Mouse (Mus musculus): ENCODE data around the gene Sin3a.
A peak's percentile ranks its signal among the peaks of the same experiment; 100 is the strongest.

Gene Sin3a

DNA sequence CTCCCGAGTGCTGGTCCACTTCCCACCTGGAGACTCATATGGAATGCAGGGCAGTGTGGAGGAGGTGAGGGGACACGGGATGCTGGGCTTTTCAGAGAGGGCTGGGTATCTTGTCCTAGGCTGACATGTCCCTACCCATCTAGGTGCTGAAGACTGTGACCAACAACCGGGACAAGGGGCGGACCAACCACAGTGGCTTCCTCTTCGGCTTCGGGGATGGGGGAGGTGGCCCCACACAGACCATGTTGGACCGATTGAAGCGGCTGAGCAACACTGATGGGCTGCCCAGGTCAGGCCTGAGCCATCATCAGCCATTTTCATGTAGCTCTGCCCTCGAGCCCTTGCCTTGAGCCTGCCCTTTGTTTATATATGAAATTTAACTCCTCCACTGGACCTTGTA lies 65.9 kb downstream of the Sin3a start:
- DNase-seq: no peak

DNA sequence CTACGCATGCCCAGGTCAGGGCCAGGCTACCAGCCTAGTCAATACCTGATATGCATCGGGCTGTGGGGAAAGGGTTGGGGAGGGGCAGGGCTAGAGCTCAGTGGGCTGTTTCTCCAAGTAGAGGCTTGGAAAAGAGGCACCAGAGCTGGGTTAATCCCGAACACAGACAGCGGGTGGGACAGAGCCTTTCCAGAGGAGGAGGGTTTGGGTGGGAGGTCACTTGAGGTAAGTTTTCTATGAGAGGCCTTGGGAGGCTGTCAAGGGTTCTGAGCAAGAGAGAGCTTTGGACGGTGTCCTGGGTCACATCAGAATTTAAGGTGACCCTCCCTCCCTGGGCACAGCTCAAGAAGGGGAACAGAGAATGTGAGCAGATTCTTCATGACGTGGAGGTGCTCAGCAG lies 66.7 kb downstream of the Sin3a start:
- DNase-seq: no peak

DNA sequence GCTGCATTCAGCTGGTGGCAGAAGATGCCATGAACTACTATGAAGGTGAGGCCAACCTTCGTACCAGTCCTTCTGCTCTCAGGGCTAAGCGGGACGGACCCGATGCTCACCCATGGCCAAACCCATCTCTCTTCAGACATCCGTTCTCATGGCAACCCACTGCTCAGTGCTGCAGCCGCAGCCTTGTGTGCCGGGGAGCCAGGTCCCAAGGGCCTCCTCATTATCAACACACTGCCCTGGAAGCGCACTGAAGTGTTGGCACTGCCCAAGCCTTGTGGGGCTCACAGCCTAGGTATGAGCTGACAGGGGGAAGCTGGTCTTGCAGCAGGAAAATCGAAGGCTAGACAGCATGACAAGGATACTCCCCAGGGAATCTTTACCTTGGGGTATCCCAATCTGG lies 67.3 kb downstream of the Sin3a start:
- no peak for DNase-seq

DNA sequence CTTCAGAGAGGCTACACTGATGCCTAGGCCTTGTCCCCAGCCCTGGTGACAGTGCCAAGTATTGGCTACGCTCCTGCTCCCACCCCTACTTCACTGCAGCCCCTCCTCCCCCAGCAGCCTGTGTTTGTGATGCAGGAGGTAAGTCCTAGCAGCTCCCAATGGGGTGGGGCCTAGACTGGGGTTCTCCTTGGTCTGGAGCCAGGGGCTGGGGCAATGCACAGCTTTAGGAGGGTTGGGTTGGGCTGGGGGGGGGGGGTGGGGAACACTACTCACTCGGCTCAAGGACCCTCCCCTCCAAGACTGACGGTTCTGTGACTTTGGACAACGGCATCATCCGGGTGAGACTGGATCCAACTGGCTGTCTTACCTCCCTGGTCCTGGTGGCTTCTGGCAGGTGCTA lies 67.7 kb downstream of the Sin3a start:
- DNase-seq: no peak

DNA sequence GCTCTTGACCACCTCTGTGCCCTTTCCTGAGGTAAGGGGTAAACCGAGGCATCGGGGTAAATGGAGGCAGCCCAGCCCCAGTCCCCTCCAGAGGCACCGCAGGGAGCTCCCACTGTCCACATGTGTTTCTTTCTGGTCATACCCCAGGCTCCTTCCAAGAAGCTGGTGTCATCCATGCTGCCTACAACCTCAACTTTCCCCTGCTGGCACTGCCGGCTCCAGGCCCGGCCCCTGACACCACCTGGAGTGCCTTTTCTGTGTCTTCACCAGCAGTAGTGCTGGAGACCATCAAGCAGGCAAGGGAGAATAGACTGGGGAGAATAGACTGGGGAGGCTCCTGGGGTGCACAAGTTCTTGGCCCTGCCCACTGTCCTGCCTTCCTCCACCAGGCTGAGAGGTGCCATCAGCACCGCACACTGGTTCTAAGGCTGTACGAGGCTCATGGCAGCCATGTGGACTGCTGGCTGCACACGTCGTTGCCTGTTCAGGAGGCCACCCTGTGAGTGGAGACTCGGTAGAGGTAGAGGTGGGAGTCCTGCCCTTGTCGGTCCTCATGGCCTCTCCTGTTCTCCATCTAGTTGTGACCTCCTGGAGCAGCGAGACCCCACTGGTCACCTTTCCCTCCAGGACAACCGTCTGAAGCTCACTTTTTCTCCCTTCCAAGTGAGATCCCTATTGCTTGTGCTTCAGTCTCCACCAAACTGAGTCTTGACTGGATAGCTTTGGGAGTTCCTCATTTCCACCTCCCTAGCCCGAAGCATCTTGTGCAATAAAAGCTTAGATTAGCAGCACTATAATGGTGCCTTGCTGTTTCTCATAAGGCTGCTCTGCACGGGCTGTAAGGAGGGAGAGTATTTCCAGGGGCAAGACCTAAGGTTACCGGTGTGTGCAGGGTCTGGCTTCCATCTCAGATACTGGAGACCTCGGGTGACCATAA lies 69.8 kb downstream of the Sin3a start:
- no peak for DNase-seq

DNA sequence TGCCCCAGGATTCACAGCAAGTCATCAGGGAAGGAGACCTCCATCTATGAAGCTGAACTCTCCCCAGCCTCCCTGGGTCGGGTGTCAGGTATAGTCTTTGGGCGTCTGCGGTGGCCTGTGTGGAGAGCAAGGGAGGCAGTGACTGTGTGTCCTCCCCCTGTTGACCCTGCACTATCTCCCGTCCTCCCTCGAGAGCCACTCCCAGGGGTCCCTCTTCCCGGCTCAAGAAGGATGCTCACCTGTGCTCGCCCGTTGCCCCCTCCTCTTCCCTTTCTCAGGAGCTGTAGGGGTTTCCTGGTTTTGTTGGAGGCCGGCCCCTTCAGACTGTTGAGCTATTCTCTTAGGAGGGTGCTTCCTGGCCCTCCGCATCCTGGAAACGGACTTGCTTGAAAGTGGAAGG lies 71.4 kb downstream of the Sin3a start:
- no peak for DNase-seq

DNA sequence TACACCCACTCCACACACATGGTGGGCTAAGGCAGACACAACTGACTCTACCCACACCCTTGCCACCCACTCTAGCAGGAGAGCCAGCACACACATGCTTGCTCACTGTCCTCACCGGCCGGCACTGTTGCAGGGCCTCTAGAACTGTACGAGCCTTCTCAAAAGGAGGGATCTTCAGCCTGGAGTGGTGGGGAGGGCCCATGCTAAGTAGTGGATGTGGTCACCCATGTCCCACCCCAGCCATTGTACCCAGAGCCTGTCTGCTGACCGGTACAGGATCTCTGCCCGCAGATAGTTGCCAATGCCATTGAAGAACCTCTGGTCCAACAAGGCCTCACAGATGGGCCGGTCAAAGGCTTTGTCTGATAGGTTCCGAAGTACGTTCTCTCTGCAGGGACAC lies 73.0 kb downstream of the Sin3a start:
- no peak for DNase-seq

DNA sequence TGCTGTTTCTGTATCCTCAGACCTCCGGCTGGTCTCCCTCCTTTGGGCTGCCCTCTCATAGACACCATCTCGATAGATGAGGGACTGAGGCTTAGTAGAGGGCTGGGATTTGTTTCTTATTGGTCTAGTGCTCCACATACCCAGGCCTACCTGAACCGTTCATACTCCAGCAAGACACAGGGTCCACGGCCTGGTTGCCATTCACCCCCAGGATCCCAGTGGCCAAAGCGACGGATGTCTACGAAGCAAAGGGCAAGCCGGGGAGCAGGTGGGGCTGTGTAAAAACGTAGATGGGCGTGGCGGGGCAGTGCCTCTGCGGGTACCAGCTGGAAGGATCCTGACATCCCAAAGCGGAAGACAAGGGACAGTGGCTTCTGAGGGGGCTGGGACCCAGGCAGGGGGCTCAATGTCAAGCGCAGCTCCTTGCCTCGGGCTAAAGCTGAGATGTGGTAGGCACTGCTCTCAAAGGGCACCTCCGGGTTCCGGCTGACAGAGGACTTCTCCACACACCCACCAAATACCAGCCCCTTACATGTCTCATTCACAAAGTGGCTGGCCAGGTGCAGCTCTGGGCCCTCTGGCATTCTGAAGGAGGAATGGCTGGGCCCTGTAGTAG lies 74.7 kb downstream of the Sin3a start:
- no peak for DNase-seq

DNA sequence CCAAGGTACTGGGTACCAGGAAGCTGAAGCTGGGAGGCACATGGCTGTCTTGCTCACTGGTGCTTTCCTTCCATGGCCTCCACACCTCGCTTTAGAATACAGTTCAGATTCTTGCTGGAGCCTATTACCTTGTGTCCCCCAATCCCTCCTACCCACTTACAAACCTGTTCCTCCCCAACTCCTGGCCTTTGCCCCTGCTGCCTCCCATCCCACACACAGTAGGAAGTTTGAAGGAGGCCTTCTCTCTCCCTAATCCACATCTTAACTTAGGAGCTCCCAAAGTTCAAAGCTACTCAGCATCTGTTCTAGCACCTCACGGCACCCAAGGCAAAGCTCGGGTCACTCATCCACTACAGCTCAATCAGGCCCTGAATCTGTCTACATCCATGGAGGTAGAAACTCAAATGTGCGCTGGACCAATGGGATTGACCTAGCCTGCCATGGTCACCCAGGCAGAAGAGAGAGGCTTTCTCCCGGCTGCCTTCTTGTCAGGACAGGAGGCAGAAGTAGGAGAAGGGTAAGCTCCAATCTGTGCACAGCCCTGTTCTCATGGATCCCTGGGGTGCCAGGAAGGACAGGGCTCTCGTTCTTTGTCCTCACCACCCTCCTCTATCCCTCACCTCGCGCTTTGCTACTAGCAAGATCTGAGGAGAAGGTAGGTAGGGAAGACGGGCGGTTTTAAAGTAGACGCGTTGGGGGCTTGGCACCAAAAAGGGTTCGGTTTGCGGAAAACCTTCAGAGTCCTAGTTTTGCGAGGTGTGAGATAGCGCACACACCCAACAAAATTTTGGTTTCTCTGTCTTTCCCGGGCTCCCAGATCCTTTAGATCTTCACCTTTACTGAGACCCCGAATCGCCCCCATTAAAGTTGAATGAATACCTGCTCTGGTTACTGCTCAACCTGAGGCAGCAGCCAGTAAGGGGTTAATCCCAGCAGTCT lies 75.6 kb downstream of the Sin3a start:
- DNase-seq: no peak

DNA sequence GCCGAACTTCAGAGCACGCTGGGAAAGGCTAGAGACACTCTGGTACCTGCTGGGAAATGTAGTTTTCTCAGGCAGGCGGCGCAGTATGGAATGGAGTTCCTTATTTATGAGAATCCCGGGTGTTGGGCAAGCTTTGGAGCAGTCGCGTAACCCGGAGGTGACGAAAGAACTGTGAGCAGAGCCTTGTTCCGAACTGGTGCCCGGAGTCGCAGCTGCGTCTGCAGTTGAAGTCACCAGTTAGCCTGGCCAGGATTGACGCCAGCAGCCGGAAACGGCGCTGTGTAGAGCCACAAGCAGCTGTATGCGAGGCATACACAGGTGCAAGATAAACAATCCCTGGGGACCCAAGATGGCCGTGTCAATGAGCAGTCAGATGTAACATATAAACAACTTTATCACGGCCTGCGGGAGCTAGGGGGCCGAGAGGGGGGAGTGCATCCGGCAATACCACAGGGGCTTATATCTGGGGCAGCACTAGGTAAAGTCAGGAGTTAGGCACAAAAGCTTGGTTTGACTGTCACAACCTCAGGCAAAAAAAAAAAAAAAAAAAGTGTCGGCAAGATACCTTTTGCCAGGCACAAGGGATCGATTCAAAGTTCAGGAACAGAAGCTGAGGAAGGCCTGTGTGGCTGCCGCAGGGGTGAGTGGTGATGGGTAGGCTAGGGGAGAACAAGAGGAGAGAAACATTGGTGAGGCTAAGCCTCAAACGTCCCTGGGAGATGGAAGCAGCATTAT lies 76.5 kb downstream of the Sin3a start, which contains the start of gene Neil1:
Neil1 (minus strand) TSS at position 162 of the 735 bp plus-strand sequence.
- DNase-seq: peak; percentile 75 to 83

DNA sequence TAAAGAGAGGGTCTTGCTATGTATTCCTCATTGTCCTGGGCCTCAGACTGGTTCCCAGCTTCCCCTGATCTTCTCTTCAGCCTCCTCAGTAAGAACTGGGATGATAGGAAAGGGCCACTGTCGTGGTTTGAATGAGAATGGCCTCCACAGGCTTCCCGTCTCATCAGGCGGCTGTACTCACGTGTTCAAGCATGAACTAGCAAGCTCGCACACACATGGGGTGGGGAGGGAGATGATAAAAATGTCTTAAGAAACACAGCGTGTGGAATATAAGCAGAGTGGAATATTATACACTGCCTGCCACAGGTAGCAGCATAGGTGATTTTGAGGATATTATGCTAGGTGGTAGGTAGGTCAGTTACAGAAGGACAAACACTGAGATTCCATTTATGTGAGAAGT lies 77.2 kb downstream of the Sin3a start:
- no peak for DNase-seq

DNA sequence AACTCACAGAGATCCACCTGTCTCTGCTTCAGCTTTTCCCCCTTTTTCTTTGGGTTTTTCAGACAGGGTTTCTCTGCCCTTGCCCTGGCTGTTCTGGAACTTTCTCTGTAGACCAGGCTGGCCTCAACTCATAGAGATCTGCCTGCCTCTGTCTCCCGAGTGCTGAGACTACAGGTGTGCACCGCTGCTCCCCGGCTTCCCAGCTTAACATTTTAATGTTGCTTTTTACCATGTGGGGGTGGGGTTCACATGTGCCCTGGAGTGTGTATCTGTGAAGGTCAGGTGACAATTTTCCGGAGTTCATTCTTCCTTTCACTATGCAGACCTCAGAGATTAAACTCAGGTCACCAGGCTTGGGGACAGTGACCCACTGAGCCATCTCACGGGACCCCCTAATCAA lies 78.4 kb downstream of the Sin3a start:
- no peak for DNase-seq

DNA sequence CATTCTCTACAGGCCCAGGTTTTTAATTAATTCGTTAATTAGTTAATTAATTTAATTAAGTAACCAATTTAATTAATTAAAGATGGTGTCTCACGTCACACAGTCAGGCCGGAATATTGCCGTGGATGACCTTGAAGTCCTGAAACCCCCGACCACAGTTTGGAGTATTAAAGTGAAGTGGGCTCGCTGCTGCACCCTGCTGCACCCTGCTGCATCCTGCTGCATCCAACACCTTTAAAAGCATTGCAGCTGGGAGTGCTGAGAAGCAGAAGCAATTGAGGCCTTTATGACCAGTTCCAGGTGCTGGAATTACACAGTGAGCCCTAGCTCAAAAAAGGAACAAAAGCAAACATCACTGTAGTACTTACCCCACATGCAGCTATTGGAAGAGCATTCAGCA lies 80.5 kb downstream of the Sin3a start:
- no peak for DNase-seq

DNA sequence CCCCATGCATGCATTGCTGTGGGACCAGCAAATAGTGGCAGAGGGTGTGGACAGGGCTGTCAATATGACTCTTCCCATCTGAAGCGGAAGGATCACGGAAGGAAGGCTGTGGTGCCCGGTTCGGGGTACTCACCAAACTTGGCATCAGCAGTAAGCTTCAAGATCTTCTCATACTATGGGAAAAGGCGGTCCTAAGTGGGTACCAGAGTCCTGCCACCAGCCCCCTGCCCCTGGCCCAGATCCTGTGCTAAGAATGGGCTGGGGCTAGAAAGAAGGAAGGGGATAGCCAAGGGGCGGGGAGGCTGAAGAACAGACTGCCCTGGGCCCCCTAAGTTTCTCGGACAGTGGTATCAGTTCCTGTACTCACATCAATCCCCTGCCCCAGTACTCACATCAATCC lies 84.5 kb downstream of the Sin3a start:
- DNase-seq: no peak

DNA sequence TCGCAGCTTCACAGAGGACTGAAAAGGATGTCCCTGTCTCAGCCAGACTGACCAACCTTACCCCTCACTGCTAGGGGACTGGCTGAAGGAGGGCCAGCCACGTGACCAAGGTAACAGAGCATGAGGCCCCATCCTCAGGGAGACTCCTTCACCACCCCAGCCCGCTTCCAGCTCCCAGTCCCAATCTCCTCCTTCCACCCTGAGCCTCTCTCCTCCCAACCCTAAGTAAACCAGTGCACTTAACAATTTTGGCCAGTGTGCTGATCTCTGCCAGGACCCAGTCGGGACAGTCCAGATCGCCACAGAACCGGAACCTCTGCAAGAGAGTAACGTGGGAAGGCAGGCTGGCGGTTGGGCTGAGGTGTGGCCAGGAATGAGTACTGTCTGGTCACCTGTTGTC lies 85.0 kb downstream of the Sin3a start:
- no peak for DNase-seq

DNA sequence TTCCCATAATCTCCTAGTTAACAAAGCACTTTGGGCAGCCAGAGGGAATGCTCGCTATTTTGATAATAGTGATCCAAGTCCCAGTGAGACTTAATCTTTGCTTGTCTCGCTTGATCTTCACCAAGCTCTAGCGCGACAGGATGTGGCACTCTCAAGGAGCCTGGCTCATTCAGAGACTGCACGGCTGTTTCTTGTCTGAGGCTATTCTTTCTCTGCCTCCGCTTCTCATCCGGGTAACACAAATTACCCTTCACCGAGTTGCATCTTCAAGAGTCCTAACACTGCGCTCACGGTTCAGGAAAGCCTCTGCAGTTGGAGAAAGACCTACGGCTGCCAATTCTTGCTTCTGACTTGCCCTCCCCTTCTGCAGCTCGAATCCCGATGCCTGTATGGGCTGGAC lies 85.7 kb downstream of the Sin3a start:
- DNase-seq: no peak

DNA sequence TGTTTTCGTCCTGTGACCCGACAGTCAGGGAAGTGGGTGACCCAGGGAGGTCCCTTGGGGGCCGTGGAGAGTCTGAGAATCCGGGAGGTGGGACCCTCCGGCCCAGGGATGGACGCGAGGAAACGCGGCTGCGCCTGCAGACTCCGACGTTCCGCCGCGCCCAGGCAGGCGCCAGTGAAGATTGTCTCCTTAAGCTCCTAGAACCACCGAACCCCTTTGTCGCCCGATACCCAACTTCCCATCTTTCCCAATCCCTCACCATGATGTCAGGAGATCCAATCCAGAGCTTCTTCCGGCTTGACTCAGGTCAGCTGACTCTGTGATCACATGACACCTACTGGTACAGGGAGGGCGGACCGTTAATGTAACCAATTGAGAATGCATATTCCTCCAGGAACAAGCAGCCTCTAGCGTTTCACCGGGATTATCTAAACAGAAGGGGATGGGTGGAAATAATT lies 86.2 kb downstream of the Sin3a start, which contains the start of gene Commd4:
Commd4 (minus strand) TSS at position 319 of the 458 bp plus-strand sequence.
- peak; percentile 48 to 77 for DNase-seq

DNA sequence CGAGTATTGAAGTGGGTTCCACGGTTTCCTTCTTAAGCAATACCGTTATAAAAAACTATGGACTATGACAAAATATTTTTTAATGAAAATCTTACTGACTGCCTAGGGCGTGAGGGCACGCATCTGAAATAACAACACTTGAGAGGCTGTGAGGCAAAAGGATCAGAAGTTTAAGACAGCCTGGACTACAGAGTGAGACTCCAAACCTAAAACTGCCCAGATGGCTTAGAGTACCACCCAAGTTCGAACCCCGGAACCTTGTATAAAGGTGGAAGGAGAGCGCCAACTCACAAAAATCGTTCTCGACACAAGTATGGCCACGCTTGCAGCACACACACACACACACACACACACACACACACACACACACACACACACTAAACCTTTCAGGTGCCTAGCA lies 86.7 kb downstream of the Sin3a start:
- no peak for DNase-seq

DNA sequence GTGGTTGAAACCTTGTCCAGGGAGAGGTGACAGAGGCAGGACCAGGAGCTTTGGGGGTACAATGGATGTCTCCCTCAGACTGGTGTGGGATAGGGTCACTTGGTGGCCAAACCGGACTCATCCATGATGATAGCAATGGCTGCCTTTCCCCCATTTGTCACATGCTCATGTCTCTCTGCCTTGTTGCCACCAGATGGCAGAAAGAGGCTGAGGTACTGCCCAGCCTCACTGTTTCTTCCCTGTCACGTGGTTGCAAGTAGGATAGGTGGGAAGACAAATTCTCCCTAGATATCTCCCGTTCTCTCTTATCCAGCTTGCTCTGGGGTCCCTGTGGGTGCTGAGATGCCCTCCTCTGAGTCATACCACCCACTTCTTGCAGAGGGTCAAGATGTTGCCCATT lies 90.7 kb downstream of the Sin3a start:
- no peak for DNase-seq

DNA sequence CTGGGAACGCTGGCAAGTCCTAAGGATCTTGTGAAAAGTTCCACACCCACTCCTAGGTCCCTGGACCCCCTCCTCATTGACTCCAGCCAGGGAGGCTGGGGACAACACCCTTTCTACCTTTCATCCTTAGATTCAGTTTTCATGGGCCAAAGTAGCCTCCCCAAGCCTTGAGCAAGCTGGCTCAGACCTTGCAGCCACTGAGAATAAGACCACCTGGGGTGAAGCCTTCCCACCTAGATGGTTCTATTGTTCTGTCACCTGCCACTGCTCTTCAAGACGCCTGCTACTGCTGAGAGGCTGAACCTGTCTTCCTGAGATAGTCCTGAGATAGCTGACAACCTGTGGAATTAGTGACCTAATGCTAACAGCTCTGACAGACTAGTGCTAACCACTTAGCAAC lies 91.3 kb downstream of the Sin3a start:
- no peak for DNase-seq

DNA sequence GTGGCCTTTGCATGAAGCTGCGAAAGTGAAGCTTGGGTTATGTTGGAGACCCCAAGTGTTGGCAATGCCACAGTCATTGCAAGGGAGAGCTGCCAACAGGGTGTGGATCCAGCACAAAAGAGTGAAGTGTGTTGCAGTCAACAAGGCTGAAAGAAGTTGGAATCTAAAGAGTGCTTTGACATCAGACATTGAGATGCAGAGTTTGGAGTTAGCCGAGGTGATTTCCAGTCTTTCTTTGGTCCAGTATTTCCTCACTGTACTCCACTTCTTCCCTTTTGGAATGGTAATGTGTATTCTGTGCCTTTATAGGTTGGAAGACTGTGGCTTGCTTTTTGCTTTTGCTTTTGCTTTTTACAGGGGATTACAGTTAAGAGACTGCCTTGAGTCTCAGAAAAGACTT lies 94.3 kb downstream of the Sin3a start:
- no peak for DNase-seq

DNA sequence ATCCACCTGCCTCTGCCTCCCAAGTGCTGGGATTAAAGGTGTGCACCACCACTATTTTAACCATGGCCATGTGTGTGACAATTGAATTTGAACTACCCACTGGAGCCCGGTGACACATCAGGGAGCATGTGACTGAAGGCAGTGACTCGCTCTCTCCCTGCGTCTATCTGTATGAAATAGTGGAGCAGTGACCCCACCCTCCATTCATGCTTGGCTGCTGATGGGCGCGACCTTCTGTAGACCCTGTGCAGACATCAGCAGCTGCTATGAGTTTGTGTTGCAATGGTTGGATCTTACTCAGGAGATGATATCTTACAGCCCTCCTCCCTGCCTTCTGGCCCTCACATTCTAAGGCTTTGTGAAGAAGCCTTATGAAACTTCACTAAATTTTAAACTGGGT lies 96.6 kb downstream of the Sin3a start:
- DNase-seq: no peak

All from thymus, adult 18-20 months (tissue).